Mouse (Mus musculus): ENCODE results near the gene Crim1. TPM values are rescaled to one million over a fixed set of nuclear protein-coding genes. Genes with fewer than 3 reads are reported as not detected.

Gene Crim1
- polyA plus RNA-seq, 1 experiment = 1.1 TPM

DNA sequence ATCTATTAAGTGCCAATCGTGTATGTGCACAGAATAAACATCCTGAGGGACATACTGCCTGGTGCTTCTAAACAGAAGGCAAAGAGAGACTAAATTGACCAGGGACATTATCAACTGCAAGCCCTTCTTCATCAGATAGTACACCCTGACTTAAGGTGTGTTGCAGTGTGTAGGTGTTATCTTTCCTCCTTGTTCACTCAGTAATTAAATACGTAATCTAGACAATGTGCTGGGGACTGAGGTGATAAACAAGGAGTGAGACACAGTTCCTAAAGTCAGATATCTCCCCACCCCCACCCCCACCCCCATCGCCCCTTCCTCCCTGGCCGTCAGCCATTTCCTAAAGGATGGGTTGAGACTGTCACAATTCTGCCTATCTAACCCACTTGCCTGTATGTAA is 127.1 kb downstream of the Crim1 start:
- no peak for TF ChIP-seq TCF12 (IDR thresholded peaks at IDR 0.05; ENCODE audit: insufficient read depth, poor library complexity, severe bottlenecking)
- no peak for TF ChIP-seq POLR2AphosphoS2 (IDR thresholded peaks at IDR 0.05; ENCODE audit: insufficient read length, low read depth)
- no peak for TF ChIP-seq USF1 (IDR thresholded peaks at IDR 0.05; ENCODE audit: low read depth)
- no peak for TF ChIP-seq MYOG (IDR thresholded peaks at IDR 0.05; ENCODE audit: control insufficient read depth in 1 of 3, insufficient read depth in 1 of 3, insufficient read length in 2 of 3, low read depth in 2 of 3)
- TF ChIP-seq SRF (IDR thresholded peaks at IDR 0.05; ENCODE audit: control insufficient read depth, insufficient read length, low read depth) = no peak
- no peak for TF ChIP-seq MAX (IDR thresholded peaks at IDR 0.05; ENCODE audit: low read depth)
- no peak for TF ChIP-seq MYOD1 (IDR thresholded peaks at IDR 0.05; ENCODE audit: control insufficient read depth in 1 of 3, insufficient read length in 2 of 3, low read depth in 2 of 3)
- no peak for TF ChIP-seq CEBPB (IDR thresholded peaks at IDR 0.05; ENCODE audit: insufficient read depth, poor library complexity, severe bottlenecking)
- TF ChIP-seq TCF3 (IDR thresholded peaks at IDR 0.05; ENCODE audit: insufficient read length, low read depth) = no peak
- TF ChIP-seq E2F4 (IDR thresholded peaks at IDR 0.05; ENCODE audit: insufficient read depth) = no peak
- no peak for TF ChIP-seq REST (IDR thresholded peaks at IDR 0.05; ENCODE audit: insufficient read depth, insufficient read length)
- no peak for TF ChIP-seq POLR2A (IDR thresholded peaks at IDR 0.05; ENCODE audit: insufficient read length, low read depth)
- no peak overlapping the region for H3K4me2 ChIP-seq (ENCODE audit: low read depth)
- H3K4me3 ChIP-seq = no peak overlapping the region
- no peaks in the 10 kb centered on the region for H3K27me3 ChIP-seq (ENCODE audit: control insufficient read depth, insufficient read depth, insufficient read length)
- no peaks in the 10 kb centered on the region for H3K36me3 ChIP-seq (ENCODE audit: control insufficient read depth, insufficient read depth)
- no peaks in the 10 kb centered on the region for H3K79me2 ChIP-seq (ENCODE audit: control insufficient read depth, insufficient read depth)
- H3ac ChIP-seq (ENCODE audit: control insufficient read depth, insufficient read length) = no peak overlapping the region

DNA sequence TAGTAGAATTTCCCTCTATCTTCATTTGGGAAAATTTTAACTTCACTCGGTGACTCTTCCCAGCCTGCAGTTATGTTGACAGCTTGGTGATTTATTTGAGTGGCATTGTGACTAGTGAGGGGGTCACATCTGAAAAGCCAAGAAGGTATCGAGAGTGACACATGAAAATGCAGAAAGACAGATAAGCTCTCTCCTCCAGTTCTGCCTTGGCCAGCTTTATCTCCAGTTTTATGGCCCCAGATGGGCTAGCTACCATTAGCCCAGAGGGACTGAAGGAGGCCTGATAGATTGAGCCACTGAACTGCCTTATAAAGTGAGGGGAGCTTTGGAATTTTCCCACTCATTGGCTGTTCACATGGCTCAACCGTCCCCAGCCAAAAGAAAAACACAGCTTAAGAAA is 128.2 kb downstream of the Crim1 start:
- Histone ChIP-seq H3K4me3 (no peak overlapping the region), H3K4me2 (ENCODE audit: low read depth) (no peak overlapping the region), H3K79me2 (ENCODE audit: control insufficient read depth, insufficient read depth) (no peaks in the 10 kb centered on the region), H3ac (ENCODE audit: control insufficient read depth, insufficient read length) (no peak overlapping the region), H3K36me3 (ENCODE audit: control insufficient read depth, insufficient read depth) (no peaks in the 10 kb centered on the region), H3K27me3 (ENCODE audit: control insufficient read depth, insufficient read depth, insufficient read length) (no peaks in the 10 kb centered on the region)
- TF ChIP-seq TCF12 (IDR thresholded peaks at IDR 0.05; ENCODE audit: insufficient read depth, poor library complexity, severe bottlenecking) = no peak
- TF ChIP-seq POLR2A (IDR thresholded peaks at IDR 0.05; ENCODE audit: insufficient read length, low read depth) = no peak
- TF ChIP-seq REST (IDR thresholded peaks at IDR 0.05; ENCODE audit: insufficient read depth, insufficient read length) = no peak
- no peak for TF ChIP-seq MYOD1 (IDR thresholded peaks at IDR 0.05; ENCODE audit: control insufficient read depth in 1 of 3, insufficient read length in 2 of 3, low read depth in 2 of 3)
- TF ChIP-seq TCF3 (IDR thresholded peaks at IDR 0.05; ENCODE audit: insufficient read length, low read depth) = no peak
- TF ChIP-seq MYOG (IDR thresholded peaks at IDR 0.05; ENCODE audit: control insufficient read depth in 1 of 3, insufficient read depth in 1 of 3, insufficient read length in 2 of 3, low read depth in 2 of 3) = no peak
- no peak for TF ChIP-seq CEBPB (IDR thresholded peaks at IDR 0.05; ENCODE audit: insufficient read depth, poor library complexity, severe bottlenecking)
- TF ChIP-seq E2F4 (IDR thresholded peaks at IDR 0.05; ENCODE audit: insufficient read depth) = no peak
- TF ChIP-seq USF1 (IDR thresholded peaks at IDR 0.05; ENCODE audit: low read depth) = no peak
- no peak for TF ChIP-seq POLR2AphosphoS2 (IDR thresholded peaks at IDR 0.05; ENCODE audit: insufficient read length, low read depth)
- no peak for TF ChIP-seq SRF (IDR thresholded peaks at IDR 0.05; ENCODE audit: control insufficient read depth, insufficient read length, low read depth)
- no peak for TF ChIP-seq MAX (IDR thresholded peaks at IDR 0.05; ENCODE audit: low read depth)

DNA sequence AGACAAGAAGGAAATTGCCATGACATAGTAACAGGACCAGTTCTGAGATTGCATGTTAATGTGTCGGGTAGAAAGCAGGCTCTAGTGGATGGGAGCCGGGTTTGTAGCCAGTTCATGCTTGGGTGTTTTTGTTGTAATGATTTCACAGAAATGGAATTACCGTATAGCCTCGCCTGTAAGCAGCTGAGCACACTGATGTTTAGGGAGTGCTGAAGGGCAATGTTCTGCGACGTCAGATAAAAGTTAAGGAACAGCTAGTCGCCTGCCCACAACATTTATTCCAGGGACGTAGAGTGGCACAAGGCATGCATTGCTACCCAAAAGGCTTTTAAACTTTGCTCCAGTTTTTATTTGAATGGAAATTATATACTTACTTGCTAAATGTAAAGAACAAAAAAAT is 131.4 kb downstream of the Crim1 start:
- TF ChIP-seq POLR2AphosphoS2 (IDR thresholded peaks at IDR 0.05; ENCODE audit: insufficient read length, low read depth) (no peak), E2F4 (IDR thresholded peaks at IDR 0.05; ENCODE audit: insufficient read depth) (no peak)
- Histone ChIP-seq H3K27me3 (ENCODE audit: control insufficient read depth, insufficient read depth, insufficient read length) (no peaks in the 10 kb centered on the region), H3K79me2 (ENCODE audit: control insufficient read depth, insufficient read depth) (no peaks in the 10 kb centered on the region), H3K4me2 (ENCODE audit: low read depth) (no peak overlapping the region), H3K4me3 (no peak overlapping the region), H3K36me3 (ENCODE audit: control insufficient read depth, insufficient read depth) (no peaks in the 10 kb centered on the region), H3ac (ENCODE audit: control insufficient read depth, insufficient read length) (no peak overlapping the region)

DNA sequence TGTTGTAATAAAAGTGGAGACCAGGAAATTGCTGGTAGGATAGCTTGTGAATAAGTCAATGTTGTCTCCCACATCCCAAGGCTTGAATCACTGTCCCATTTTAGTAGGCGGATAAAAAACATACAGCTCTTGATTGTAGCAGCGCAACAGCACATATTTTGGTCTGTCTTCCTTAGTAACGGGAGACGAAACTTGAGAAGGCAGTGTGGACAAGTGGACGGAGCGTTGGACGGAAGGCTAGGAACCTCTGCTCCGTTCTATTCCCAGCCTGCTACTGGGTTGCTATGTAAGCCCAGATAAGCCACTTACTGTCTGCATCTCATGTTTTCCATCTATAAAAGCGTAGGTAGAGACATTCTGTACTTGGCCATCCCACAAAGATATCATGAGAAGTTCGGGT is 133.2 kb downstream of the Crim1 start:
- Histone ChIP-seq H3K27me3 (ENCODE audit: control insufficient read depth, insufficient read depth, insufficient read length) (no peaks in the 10 kb centered on the region), H3ac (ENCODE audit: control insufficient read depth, insufficient read length) (no peak overlapping the region), H3K4me3 (no peak overlapping the region), H3K36me3 (ENCODE audit: control insufficient read depth, insufficient read depth) (no peaks in the 10 kb centered on the region), H3K4me2 (ENCODE audit: low read depth) (no peak overlapping the region), H3K79me2 (ENCODE audit: control insufficient read depth, insufficient read depth) (no peaks in the 10 kb centered on the region)
- TF ChIP-seq POLR2AphosphoS2 (IDR thresholded peaks at IDR 0.05; ENCODE audit: insufficient read length, low read depth) (no peak), E2F4 (IDR thresholded peaks at IDR 0.05; ENCODE audit: insufficient read depth) (no peak), POLR2A (IDR thresholded peaks at IDR 0.05; ENCODE audit: insufficient read length, low read depth) (no peak), TCF12 (IDR thresholded peaks at IDR 0.05; ENCODE audit: insufficient read depth, poor library complexity, severe bottlenecking) (no peak), CEBPB (IDR thresholded peaks at IDR 0.05; ENCODE audit: insufficient read depth, poor library complexity, severe bottlenecking) (no peak), MYOG (IDR thresholded peaks at IDR 0.05; ENCODE audit: control insufficient read depth in 1 of 3, insufficient read depth in 1 of 3, insufficient read length in 2 of 3, low read depth in 2 of 3) (no peak), TCF3 (IDR thresholded peaks at IDR 0.05; ENCODE audit: insufficient read length, low read depth) (no peak), MYOD1 (IDR thresholded peaks at IDR 0.05; ENCODE audit: control insufficient read depth in 1 of 3, insufficient read length in 2 of 3, low read depth in 2 of 3) (no peak), MAX (IDR thresholded peaks at IDR 0.05; ENCODE audit: low read depth) (no peak), SRF (IDR thresholded peaks at IDR 0.05; ENCODE audit: control insufficient read depth, insufficient read length, low read depth) (no peak), USF1 (IDR thresholded peaks at IDR 0.05; ENCODE audit: low read depth) (no peak), REST (IDR thresholded peaks at IDR 0.05; ENCODE audit: insufficient read depth, insufficient read length) (no peak)

DNA sequence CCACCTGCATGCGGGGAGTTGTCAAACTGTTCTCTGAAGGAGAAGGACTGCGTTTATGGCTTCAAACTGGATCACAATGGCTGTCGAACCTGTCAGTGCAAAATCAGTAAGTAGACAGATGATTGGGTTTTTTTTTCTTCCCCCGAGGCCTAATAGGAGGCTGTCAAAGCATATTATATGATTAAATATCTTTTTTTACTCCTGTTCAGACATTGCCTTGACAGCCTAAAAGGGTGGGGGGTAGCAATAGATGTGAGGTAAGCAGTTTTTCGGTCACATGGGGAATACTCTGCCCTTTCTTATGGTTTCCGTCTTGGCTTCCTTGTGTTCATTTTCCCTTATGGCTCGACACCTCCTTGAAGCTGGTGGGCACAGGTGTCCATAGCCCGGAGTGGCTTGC is 135.2 kb downstream of the Crim1 start:
- Histone ChIP-seq H3K4me2 (ENCODE audit: low read depth) (no peak overlapping the region), H3K4me3 (no peak overlapping the region), H3ac (ENCODE audit: control insufficient read depth, insufficient read length) (no peak overlapping the region), H3K36me3 (ENCODE audit: control insufficient read depth, insufficient read depth) (no peaks in the 10 kb centered on the region), H3K79me2 (ENCODE audit: control insufficient read depth, insufficient read depth) (no peaks in the 10 kb centered on the region), H3K27me3 (ENCODE audit: control insufficient read depth, insufficient read depth, insufficient read length) (no peaks in the 10 kb centered on the region)
- no peak for TF ChIP-seq REST (IDR thresholded peaks at IDR 0.05; ENCODE audit: insufficient read depth, insufficient read length)
- no peak for TF ChIP-seq SRF (IDR thresholded peaks at IDR 0.05; ENCODE audit: control insufficient read depth, insufficient read length, low read depth)
- no peak for TF ChIP-seq CEBPB (IDR thresholded peaks at IDR 0.05; ENCODE audit: insufficient read depth, poor library complexity, severe bottlenecking)
- TF ChIP-seq POLR2A (IDR thresholded peaks at IDR 0.05; ENCODE audit: insufficient read length, low read depth) = no peak
- no peak for TF ChIP-seq MAX (IDR thresholded peaks at IDR 0.05; ENCODE audit: low read depth)
- TF ChIP-seq POLR2AphosphoS2 (IDR thresholded peaks at IDR 0.05; ENCODE audit: insufficient read length, low read depth) = no peak
- TF ChIP-seq TCF12 (IDR thresholded peaks at IDR 0.05; ENCODE audit: insufficient read depth, poor library complexity, severe bottlenecking) = no peak
- no peak for TF ChIP-seq TCF3 (IDR thresholded peaks at IDR 0.05; ENCODE audit: insufficient read length, low read depth)
- TF ChIP-seq USF1 (IDR thresholded peaks at IDR 0.05; ENCODE audit: low read depth) = no peak
- no peak for TF ChIP-seq MYOG (IDR thresholded peaks at IDR 0.05; ENCODE audit: control insufficient read depth in 1 of 3, insufficient read depth in 1 of 3, insufficient read length in 2 of 3, low read depth in 2 of 3)
- TF ChIP-seq MYOD1 (IDR thresholded peaks at IDR 0.05; ENCODE audit: control insufficient read depth in 1 of 3, insufficient read length in 2 of 3, low read depth in 2 of 3) = no peak
- TF ChIP-seq E2F4 (IDR thresholded peaks at IDR 0.05; ENCODE audit: insufficient read depth) = no peak
